Mouse (Mus musculus): ENCODE results near the gene Zdhhc8. TPM values are rescaled to one million over a fixed set of nuclear protein-coding genes. Genes with fewer than 3 reads are reported as not detected.

The Zdhhc8 gene
- polyA plus RNA-seq, 1 experiment from 2014 or later, result 8.4 TPM

- Histone ChIP-seq H3K27me3 (ENCODE audit: control insufficient read depth, insufficient read depth, low read length) (no peaks in the 10 kb centered on the region), H3K4me1 (ENCODE audit: control insufficient read depth, insufficient read depth, low read length) (peaks cover 30% of the 10 kb centered on the region), H3K9ac (ENCODE audit: low read length) (peak overlapping the region; percentile 93), H3K9me3 (ENCODE audit: control insufficient read depth, low read length) (no peaks in the 10 kb centered on the region), H3K36me3 (ENCODE audit: control insufficient read depth, insufficient read depth, low read length) (peaks cover 43% of the 10 kb centered on the region), H3K4me3 (ENCODE audit: low read depth, low read length) (peak overlapping the region; percentile 96), H3K4me2 (peak overlapping the region; percentile 92), H3K27ac (ENCODE audit: low read depth, low read length) (peak overlapping the region; percentile 82)
- ATAC-seq (ENCODE audit: low FRiP score) (peak; percentile 19), DNase-seq (ENCODE audit: low spot score, missing footprints) (no peak)
- 9% methylated on average over 27 of the region's 27 CpGs for WGBS
These were observed 14.5 kb upstream of the Zdhhc8 start for GRCm38 (mm10) chr16:18249364-18249967.

- Histone ChIP-seq H3K9me3 (ENCODE audit: control insufficient read depth, low read length) (no peaks in the 10 kb centered on the region), H3K4me3 (ENCODE audit: low read depth, low read length) (peak within 1 kb of the TSS; percentile 96), H3K27me3 (ENCODE audit: control insufficient read depth, insufficient read depth, low read length) (no peaks in the 10 kb centered on the region), H3K9ac (ENCODE audit: low read length) (peak within 1 kb of the TSS; percentile 98), H3K27ac (ENCODE audit: low read depth, low read length) (peak within 1 kb of the TSS; percentile 82), H3K4me2 (peak within 1 kb of the TSS; percentile 92), H3K36me3 (ENCODE audit: control insufficient read depth, insufficient read depth, low read length) (peaks cover 38% of the 10 kb centered on the region), H3K4me1 (ENCODE audit: control insufficient read depth, insufficient read depth, low read length) (peaks cover 30% of the 10 kb centered on the region)
- peak; percentile 100 for DNase-seq (ENCODE audit: low spot score, missing footprints)
- ATAC-seq (ENCODE audit: low FRiP score), result peak; percentile 96
- whole genome bisulfite sequencing, result under 1% methylated on average over 100 of the region's 102 CpGs
These were observed 13.8 kb upstream of the Zdhhc8 start, which contains the start of the genes Trmt2a and Ranbp1 for GRCm38 (mm10) chr16:18248433-18249363. Gene Trmt2a (plus strand): TSS chr16:18248679. Gene Ranbp1 (minus strand): TSS chr16:18248732.

GRCm38 (mm10) chr16:18247521-18248399 lies 12.8 kb upstream of the Zdhhc8 start:
- DNase-seq (ENCODE audit: low spot score, missing footprints) (peak; percentile 95), ATAC-seq (ENCODE audit: low FRiP score) (no peak)
- WGBS, result 1% methylated on average over 33 of the region's 33 CpGs
- H3K9ac ChIP-seq (ENCODE audit: low read length), result peak overlapping the region; percentile 98
- peaks cover 34% of the 10 kb centered on the region for H3K36me3 ChIP-seq (ENCODE audit: control insufficient read depth, insufficient read depth, low read length)
- H3K4me3 ChIP-seq (ENCODE audit: low read depth, low read length), result peak overlapping the region; percentile 96
- H3K27ac ChIP-seq (ENCODE audit: low read depth, low read length), result peak overlapping the region; percentile 80
- H3K4me2 ChIP-seq, result peak overlapping the region; percentile 92
- no peaks in the 10 kb centered on the region for H3K27me3 ChIP-seq (ENCODE audit: control insufficient read depth, insufficient read depth, low read length)
- no peaks in the 10 kb centered on the region for H3K9me3 ChIP-seq (ENCODE audit: control insufficient read depth, low read length)
- peaks cover 30% of the 10 kb centered on the region for H3K4me1 ChIP-seq (ENCODE audit: control insufficient read depth, insufficient read depth, low read length)

- no peak for ATAC-seq (ENCODE audit: low FRiP score)
- H3K4me3 ChIP-seq (ENCODE audit: low read depth, low read length), result no peak overlapping the region
- H3K4me2 ChIP-seq, result no peak overlapping the region
- no peaks in the 10 kb centered on the region for H3K9me3 ChIP-seq (ENCODE audit: control insufficient read depth, low read length)
- H3K9ac ChIP-seq (ENCODE audit: low read length), result no peak overlapping the region
- H3K36me3 ChIP-seq (ENCODE audit: control insufficient read depth, insufficient read depth, low read length), result peaks cover 51% of the 10 kb centered on the region
- 90% methylated on average over 10 of the region's 10 CpGs for WGBS
- peaks cover 3% of the 10 kb centered on the region; the same call in 1 of the 2 replicates for H3K4me1 ChIP-seq (ENCODE audit: control insufficient read depth, insufficient read depth, low read length)
- no peaks in the 10 kb centered on the region for H3K27me3 ChIP-seq (ENCODE audit: control insufficient read depth, insufficient read depth, low read length)
- no peak overlapping the region for H3K27ac ChIP-seq (ENCODE audit: low read depth, low read length)
- DNase-seq (ENCODE audit: low spot score, missing footprints), result no peak
These were observed 6.6 kb upstream of the Zdhhc8 start for GRCm38 (mm10) chr16:18241581-18241980.

GRCm38 (mm10) chr16:18236676-18237501 lies 2.0 kb upstream of the Zdhhc8 start:
- H3K9me3 ChIP-seq (ENCODE audit: control insufficient read depth, low read length), result no peaks in the 10 kb centered on the region
- H3K4me3 ChIP-seq (ENCODE audit: low read depth, low read length), result no peak overlapping the region
- H3K9ac ChIP-seq (ENCODE audit: low read length), result peak overlapping the region; percentile 30; the same call in 1 of the 2 replicates
- H3K27ac ChIP-seq (ENCODE audit: low read depth, low read length), result 0 out of 2 replicates have a peak overlapping the region, but pooled peaks have one; percentile 8
- ATAC-seq (ENCODE audit: low FRiP score) (no peak), DNase-seq (ENCODE audit: low spot score, missing footprints) (peak; percentile 84)
- H3K4me1 ChIP-seq (ENCODE audit: control insufficient read depth, insufficient read depth, low read length), result peaks cover 18% of the 10 kb centered on the region
- no peak overlapping the region for H3K4me2 ChIP-seq
- 85% methylated on average over 7 of the region's 7 CpGs for WGBS
- no peaks in the 10 kb centered on the region for H3K27me3 ChIP-seq (ENCODE audit: control insufficient read depth, insufficient read depth, low read length)
- H3K36me3 ChIP-seq (ENCODE audit: control insufficient read depth, insufficient read depth, low read length), result peaks cover 21% of the 10 kb centered on the region

GRCm38 (mm10) chr16:18235389-18236065 lies 591 bp upstream of the Zdhhc8 start:
- no peaks in the 10 kb centered on the region for H3K9me3 ChIP-seq (ENCODE audit: control insufficient read depth, low read length)
- H3K27ac ChIP-seq (ENCODE audit: low read depth, low read length), result peak overlapping the region; percentile 87
- peak overlapping the region; percentile 87 for H3K4me2 ChIP-seq
- H3K9ac ChIP-seq (ENCODE audit: low read length), result peak overlapping the region; percentile 91
- H3K27me3 ChIP-seq (ENCODE audit: control insufficient read depth, insufficient read depth, low read length), result no peaks in the 10 kb centered on the region
- peak; percentile 96 for DNase-seq (ENCODE audit: low spot score, missing footprints)
- WGBS, result 4% methylated on average over 19 of the region's 19 CpGs
- peak; percentile 75 for ATAC-seq (ENCODE audit: low FRiP score)
- peaks cover 9% of the 10 kb centered on the region for H3K36me3 ChIP-seq (ENCODE audit: control insufficient read depth, insufficient read depth, low read length)
- peak overlapping the region; percentile 87 for H3K4me3 ChIP-seq (ENCODE audit: low read depth, low read length)
- peaks cover 18% of the 10 kb centered on the region for H3K4me1 ChIP-seq (ENCODE audit: control insufficient read depth, insufficient read depth, low read length)

- H3K27me3 ChIP-seq (ENCODE audit: control insufficient read depth, insufficient read depth, low read length), result no peaks in the 10 kb centered on the region
- peak overlapping the region; percentile 91 for H3K9ac ChIP-seq (ENCODE audit: low read length)
- 24% methylated on average over 13 of the region's 13 CpGs for WGBS
- peaks cover 4% of the 10 kb centered on the region for H3K36me3 ChIP-seq (ENCODE audit: control insufficient read depth, insufficient read depth, low read length)
- H3K9me3 ChIP-seq (ENCODE audit: control insufficient read depth, low read length), result no peaks in the 10 kb centered on the region
- ATAC-seq (ENCODE audit: low FRiP score) (peak; percentile 22; the same call in 1 of the 2 replicates), DNase-seq (ENCODE audit: low spot score, missing footprints) (no peak)
- peak overlapping the region; percentile 87 for H3K4me3 ChIP-seq (ENCODE audit: low read depth, low read length)
- H3K27ac ChIP-seq (ENCODE audit: low read depth, low read length), result no peak overlapping the region; the same call in 1 of the 2 replicates
- peak overlapping the region; percentile 87 for H3K4me2 ChIP-seq
- peaks cover 18% of the 10 kb centered on the region for H3K4me1 ChIP-seq (ENCODE audit: control insufficient read depth, insufficient read depth, low read length)
These were observed 841 bp downstream of the Zdhhc8 start for GRCm38 (mm10) chr16:18233919-18234670.
